Mouse (Mus musculus) cerebellum, adult 2 months (tissue): ENCODE measurements at regions not wholly inside any gene's neighbourhood (a gene's known extent, or its start where the extent isn't known, plus 50 kb on each side); places are given as distances from the start of the nearest gene placed in this dataset.

Experiments used
- CTCF ChIP-seq: fragments of 200-500 bp; IDR thresholded peaks from 2 replicates; pipeline ENCODE4 v1.5.1; 2011; ENCODE audit warnings: low read depth, mild to moderate bottlenecking, control low read depth, low read length, moderate library complexity, borderline replicate concordance; ENCODE audit not compliant: insufficient read depth
- POLR2A ChIP-seq: fragments of 200-500 bp; IDR thresholded peaks from 2 replicates; pipeline ENCODE4 v1.6.1; 2011; ENCODE audit warnings: low read length, control low read depth, borderline replicate concordance; ENCODE audit not compliant: insufficient read depth

DNA sequence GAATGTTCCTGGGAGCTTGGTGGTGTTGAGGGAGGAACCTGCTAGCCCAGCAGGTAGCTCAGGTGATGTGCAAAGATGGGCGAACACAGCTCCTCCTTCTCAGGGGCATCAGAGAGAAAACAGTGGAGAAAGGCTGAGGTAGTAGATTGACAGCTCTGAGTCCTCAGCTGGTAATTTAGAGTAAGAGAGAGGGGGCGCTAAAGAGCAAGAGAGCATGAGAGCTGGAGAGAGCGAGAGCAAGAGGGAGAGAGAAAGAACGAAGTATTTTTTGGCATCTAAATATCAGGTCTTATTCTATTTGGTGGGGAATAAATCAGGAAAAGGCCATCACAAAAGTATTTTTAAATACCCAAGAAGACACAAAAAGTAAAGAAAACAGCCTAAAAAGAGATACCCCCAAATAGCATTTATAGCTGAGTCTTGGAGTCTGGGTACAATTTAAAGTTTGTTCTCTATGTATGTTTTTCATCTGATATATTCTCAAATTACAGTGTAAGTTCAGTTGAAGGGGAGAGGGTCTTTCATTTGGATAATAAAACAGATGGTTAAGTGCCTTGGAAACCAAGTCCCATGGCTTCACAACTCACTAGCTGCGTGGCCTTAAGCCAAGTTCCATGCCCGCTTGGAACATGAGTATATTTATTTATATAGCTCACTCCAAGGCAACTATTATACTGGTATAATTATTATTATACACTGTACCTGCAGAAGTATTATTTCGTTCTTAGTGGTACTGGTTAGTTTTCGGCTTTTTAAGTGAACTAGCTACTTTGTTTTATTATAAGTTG, 183.9 kb downstream of the AI593442 start:
- TF ChIP-seq CTCF = no peak
- TF ChIP-seq POLR2A = no peak
